Mouse (Mus musculus) right cerebral cortex, postnatal 14 days (tissue): ENCODE measurements at regions not wholly inside any gene's neighbourhood (a gene's known extent, or its start where the extent isn't known, plus 50 kb on each side); places are given as distances from the start of the nearest gene placed in this dataset.

Experiments used
- DNase-seq: peaks from one replicate; pipeline ENCODE4 v3.0.0; 2022

DNA sequence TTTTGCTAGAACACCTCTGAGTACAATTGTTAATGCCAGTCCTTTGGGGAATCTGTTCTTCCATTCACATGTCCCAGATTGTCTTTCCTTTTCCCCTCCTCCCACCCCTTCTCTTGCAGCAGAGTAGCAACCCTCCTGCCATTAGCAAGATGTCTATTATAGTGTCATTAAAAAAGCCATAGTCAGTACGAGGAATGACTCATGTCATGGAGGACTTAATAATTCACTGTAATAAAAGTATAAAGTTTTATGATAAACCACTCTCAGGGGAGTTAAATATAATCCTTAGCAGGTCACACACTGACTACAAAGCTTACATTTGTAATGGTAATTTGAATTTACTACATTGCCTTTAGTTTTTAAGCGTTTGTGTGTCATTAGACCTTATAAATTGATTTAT is 540.7 kb downstream of the Bcl11a start:
- DNase-seq = no peak

GRCm38 (mm10) chr11:24619021-24619420 is 541.2 kb downstream of the Bcl11a start:
- DNase-seq = no peak

GRCm38 (mm10) chr11:24628619-24629018 is 550.8 kb downstream of the Bcl11a start:
- no peak for DNase-seq

DNA sequence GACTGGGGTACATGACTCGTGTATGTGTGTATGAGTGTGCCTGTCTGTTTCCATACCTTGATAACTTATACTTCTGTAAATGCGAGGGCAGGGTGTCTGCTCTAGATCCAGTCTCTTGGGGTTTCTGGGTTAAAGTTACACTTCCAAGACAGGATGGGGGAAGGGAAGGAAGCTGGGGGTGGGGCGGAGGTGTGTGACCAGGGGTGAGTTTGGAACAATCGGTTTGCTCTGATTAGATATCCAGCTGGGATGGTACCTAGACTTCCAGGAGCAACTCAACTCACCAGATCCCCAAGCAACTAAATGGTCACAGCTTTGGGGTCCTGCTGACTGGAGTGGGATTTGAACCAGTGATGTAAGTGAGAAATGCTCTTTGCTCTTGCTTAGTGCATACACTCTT is 551.6 kb downstream of the Bcl11a start:
- no peak for DNase-seq

DNA sequence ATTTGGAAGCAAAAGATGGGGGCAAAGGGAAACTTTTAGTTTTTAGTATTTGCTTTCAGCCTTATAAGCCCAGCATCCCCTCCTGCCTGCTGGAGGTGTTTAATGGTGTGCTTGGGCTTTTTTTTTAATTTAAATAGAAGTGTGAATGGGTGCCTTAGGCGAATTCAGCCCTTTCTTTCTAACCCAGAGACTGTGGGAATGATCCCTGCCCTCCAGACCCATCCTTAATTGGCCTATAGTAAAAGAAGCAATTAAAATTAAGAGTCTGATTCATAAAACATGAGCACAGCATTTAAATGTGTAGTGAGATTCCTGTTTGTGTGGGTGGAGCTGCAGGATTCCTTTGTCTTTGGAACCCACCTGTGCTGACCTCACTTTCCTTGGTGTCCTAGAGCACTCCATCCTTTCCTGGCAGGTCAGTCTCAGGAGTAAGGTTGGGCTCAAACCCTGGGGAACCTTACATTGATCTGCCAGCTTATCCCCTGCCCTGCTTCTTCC is 552.6 kb downstream of the Bcl11a start:
- DNase-seq = no peak

- no peak for DNase-seq
Observed at GRCm38 (mm10) chr11:24631651-24632050, 553.8 kb downstream of the Bcl11a start.

GRCm38 (mm10) chr11:24636716-24637115 is 558.9 kb downstream of the Bcl11a start:
- DNase-seq = no peak

DNA sequence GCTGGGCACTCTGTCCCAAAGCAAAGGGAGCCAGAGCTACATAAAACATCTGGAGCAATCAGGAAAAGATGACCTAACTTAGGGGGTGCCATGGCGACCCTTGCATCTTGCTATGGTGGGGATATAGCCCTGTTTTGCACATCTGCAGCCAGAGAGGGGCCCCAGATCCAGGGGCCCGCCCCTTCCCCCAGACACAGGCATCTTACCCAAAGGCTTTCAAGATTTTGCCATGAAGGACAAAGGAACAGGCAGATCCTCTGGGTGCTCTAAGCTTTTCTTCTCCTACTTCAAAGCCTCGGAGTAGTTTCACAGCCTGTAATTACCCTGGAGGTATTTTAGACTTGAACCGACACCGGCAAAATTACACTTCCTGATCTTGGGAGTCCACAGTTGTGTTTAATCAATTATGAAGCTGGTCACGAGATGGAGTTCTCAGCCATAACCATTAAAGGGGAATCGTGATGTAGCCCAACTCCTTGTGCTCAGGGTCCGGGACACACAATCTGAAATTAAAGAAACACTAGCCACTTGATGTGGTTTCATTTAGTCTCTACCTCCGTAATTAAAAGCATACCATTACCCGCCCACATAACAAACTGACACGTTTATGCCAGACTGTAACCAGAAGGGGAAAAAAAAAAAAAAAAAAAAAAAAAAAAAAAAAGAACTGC is 565.7 kb downstream of the Bcl11a start:
- DNase-seq = no peak

DNA sequence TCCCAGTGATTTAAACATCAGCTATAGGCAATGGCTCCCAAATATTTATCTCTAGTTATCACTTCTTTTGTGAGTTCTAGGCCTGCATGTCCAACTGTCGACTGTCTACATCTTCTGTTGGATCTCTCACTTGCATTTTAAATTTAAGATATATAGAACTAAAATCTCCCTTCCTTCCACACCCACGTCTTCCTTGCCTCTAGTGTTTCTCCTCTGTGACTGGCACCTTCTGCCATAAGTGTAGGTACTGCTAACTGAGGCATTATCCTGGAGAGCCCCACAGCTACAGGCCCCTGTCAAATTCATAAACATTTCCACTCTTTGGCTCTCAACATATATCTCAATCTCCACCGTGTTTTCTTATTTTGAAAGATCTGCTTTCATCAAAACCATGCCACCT is 575.0 kb downstream of the Bcl11a start:
- no peak for DNase-seq

DNA sequence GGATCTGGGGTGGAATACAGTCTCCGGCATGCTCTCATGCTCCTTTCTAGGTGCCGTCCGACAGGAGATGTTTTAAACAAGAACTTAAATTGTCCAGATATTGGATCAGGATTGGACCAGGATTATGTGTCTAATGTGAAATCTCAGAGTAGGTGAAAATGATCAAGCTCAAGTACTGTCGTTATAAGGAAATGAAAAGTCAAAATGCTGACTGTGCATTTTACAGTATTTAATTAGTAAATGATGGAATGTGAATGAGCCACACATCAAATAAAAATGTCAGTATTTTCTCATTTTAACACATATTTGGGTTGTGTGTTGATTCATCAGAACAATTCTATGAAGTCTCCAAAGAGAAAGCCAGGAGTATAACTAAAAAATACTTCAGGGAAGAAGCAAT is 586.2 kb downstream of the Bcl11a start:
- no peak for DNase-seq

GRCm38 (mm10) chr11:24665310-24665709 is 587.5 kb downstream of the Bcl11a start:
- no peak for DNase-seq

- no peak for DNase-seq
Observed at GRCm38 (mm10) chr11:24671662-24672061, 593.8 kb downstream of the Bcl11a start.

- no peak for DNase-seq
Observed at GRCm38 (mm10) chr11:24673248-24674207, 595.7 kb downstream of the Bcl11a start.

DNA sequence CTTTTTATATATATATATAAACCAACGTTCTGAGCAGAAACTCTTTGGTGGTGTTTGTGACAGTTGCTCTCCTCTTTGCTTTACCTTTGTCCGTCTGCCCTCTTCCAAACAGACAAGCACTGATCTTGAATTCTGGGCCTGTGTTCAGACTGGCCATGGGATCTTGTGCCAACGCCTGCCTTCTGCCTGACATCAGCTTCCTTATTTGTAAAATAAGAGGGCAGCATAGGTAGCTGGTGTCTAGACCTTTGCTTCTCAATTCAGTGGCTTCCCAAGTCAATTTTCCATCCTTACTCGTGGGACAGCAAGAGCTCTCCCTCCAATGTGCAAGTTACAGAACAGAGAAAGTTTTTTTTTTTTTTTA is 596.3 kb downstream of the Bcl11a start:
- no peak for DNase-seq

DNA sequence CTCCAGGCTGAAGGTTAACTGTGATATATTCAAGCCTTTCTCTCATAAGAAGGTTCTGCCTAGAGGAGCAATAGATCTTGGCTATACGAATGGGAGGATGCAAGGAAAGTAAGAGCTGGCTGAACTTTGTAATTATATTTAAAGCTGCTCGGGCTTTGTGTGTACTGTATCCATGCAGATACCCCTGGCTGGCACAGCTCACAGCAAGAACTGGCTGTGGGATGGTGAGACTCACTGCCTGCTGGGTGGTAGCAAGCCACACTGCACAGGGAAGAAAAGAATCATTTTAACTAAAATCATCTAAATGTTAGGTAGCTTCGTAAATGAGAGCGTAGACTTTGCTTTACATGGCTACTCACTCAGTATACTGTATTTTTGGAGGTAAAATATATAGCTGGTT is 599.2 kb downstream of the Bcl11a start:
- DNase-seq = no peak

DNA sequence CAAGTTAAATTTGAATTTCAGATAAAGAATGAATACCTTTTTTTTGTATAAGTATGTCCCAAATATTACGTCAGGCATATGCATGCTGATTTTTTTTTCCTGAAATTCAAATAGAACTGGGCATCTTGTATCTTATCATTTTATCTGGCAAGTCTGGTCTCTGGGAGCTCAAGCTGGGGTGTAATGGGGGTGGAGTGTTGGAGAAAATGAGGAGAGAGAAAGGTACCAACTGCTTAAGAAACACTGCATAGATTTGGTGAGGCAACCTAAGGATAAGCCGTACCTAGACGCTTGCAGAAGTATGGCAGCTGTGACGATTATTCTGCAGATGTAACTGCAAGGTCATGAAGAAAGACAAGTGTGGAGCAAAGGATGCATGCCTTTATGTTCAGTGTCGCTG is 601.7 kb downstream of the Bcl11a start:
- DNase-seq = no peak

DNA sequence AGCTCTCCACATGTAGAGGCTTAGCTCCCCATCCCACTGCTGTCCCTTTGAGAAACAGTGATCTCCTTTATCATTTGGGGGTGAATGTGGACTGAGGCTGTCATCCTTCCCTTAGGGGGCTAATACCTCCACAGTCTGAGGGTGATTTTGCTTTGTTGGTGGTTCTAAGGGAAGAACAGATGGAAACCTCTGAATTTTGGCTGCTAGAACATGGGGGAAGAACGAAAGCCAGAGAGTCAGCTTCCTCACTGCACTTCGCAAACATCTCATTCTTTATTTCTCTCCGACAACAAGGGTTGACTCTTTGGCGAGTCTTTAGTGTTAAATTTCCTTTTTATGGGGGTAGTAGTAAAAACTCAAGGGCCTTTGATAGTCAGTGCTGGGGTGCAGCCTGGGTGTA is 604.6 kb downstream of the Bcl11a start:
- no peak for DNase-seq

- no peak for DNase-seq
Observed at GRCm38 (mm10) chr11:24685545-24686467, 608.0 kb downstream of the Bcl11a start.

DNA sequence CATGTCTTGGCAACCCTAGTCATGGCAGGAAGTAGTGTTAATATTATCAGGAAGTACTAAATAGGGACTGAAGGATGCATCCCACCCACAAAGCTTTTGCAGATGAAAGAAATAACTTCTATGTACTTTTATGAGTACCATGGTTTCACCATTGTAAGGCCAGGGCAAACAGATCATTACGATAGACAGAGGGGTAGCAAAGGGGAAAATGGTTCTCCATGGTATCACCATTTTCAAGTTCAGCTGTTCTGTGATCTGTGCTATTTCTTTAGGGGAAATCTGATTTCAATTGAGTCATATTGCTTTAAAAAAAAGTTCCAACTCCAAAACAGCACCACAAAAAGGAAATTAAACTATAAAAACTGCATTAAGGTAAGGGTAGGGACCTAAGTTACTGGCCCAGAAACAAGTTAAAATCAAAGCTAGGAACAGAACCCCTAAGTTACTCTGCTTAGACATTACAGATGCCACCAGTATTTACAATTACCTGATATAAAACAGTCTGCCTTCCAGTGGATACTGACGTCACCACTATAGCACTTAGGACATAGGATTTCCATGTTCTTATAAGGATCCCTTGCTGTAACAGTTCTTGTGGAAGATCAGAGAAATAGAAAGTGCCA is 610.4 kb downstream of the Bcl11a start:
- DNase-seq = no peak

DNA sequence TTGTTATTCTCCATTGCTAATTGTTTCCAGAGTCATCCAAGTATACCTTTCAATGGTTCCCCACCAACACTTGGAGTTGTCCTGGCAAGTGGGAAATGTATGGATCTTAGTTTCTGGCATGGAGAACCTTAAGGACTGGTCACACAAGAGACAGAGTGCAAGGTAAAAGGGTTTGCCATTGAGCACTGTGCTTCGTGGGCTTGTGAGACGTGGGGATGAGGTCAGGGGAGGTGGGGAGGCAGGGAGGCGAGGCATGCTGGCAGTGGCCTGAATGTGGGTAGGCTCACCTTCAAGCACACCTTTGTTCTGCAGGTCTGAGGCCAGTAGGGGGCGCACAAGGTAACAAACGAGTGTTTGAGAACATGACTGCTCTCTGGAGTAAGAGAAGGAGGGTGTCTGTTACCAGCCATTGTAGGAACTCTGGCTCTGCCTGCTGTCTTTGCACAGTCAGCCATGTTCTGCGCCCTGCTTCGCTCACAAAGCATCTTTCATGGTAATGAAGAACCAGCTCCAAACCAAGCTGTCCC is 612.0 kb downstream of the Bcl11a start:
- peak; percentile 30 for DNase-seq

- no peak for DNase-seq
Observed at GRCm38 (mm10) chr11:24693926-24694325, 616.1 kb downstream of the Bcl11a start.

DNA sequence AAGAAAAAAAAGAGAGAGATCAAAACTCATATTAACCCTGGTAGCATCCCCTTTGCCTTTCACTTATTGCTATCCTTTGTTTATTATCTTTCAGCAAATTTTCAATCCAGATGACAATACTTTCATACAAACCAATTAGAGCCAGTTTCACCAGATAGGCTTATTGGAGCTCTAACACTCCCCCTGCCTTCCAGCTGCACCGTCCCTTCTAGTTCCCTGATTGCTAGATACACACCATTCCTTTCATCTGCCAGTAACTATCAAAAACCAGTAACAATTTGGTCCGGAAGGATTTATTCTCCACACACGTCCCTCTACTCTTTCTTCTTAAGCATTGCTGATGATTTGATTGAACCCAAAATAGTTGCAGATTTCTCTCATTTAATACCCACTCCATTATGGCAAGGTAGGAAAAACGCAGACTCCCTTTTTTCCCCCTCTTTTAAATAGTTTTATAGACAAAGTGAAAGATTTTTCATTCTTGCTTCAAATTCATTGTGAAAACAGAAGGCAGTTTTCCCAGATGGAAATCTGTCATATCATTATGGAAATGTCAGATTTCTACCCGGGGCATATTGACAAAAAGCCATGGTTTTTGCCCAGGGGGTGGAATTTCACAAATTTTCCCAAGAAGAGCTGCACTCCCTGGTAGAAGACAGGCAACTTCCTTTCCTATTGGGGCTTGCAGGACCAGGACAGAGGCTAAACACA is 617.3 kb downstream of the Bcl11a start:
- no peak for DNase-seq
